Mouse (Mus musculus) limb, embryonic 10.5 days (tissue): ENCODE data around the gene Stkld1. TPM values are rescaled to one million over a fixed set of nuclear protein-coding genes. Genes with fewer than 3 reads are reported as not detected.

Source experiments
- DNase-seq: peaks from one replicate; pipeline ENCODE4 v3.0.0-alpha.2; 2017; ENCODE audit warnings: low spot score
- H3K27ac ChIP-seq: fragments of 300-500 bp; sonication (generic); 2 replicates; pipeline ENCODE4 v1.5.1; 2016; ENCODE audit warnings: mild to moderate bottlenecking
- H3K27me3 ChIP-seq: fragments of 300-500 bp; sonication (generic); 2 replicates; pipeline ENCODE4 v1.6.1; 2016; ENCODE audit warnings: low read depth, mild to moderate bottlenecking; ENCODE audit not compliant: poor library complexity, severe bottlenecking
- H3K36me3 ChIP-seq: fragments of 300-500 bp; sonication (generic); 2 replicates; pipeline ENCODE4 v1.6.1; 2016; ENCODE audit warnings: mild to moderate bottlenecking, moderate library complexity
- H3K4me1 ChIP-seq: fragments of 300-500 bp; sonication (generic); 2 replicates; pipeline ENCODE4 v1.6.1; 2016
- H3K4me3 ChIP-seq: fragments of 300-500 bp; sonication (generic); 2 replicates; pipeline ENCODE4 v1.5.1; 2016; ENCODE audit warnings: mild to moderate bottlenecking, moderate library complexity
- H3K9me3 ChIP-seq: fragments of 300-500 bp; sonication (generic); replicated peaks from 2 replicates; pipeline ENCODE4 v1.6.1; 2016; ENCODE audit warnings: mild to moderate bottlenecking
- WGBS: fragments of 180-500 bp; shearing (Covaris S2); methylation state at CpG from one replicate; pipeline ENCODE4 v1.1.7; 2016; 5-methylcytosine and 5-hydroxymethylcytosine counted together
- polyA plus RNA-seq: library from polyadenylated mRNA; unstranded; fragments of >200 nt; fragmentation: Nextera tagmentation; extraction: Ambion mirVana; gene quantifications from 2 replicates; pipeline ENCODE4 v1.2.1, GENCODE M21; 2016

Stkld1 gene
- polyA plus RNA-seq, 1 experiment from 2014 or later: 0.06 TPM

DNA sequence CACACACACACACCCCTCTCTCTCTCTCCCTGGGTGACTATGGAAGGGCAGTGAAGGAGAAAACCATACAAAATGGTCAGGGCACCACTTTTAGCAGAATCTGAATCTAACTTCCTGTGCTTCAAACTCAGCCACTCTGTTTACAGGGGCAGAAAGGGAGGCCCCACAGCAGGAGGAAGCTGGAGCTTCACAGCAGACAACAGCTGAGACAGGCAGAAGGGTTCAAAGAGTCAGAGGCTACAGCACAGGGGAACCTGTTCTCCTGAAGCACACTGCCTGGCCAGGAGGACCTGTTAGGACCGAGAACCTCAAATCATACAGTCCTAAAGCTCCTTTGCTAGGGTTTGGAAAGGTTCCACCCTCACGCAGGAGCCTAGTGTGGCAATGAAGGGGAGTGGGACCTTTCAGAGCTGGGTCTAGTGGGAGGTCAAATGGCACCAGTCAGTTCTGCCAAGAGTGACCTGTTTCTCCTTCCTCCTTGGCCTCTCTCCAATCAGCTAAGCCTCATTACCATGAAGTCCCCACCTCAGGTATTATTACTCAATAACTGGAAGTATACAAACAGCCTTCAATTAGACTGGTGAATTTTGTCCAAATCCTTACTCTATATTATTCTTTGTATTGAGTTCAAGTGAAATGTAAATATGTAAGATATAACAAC lies 21.0 kb downstream of the Stkld1 start:
- no peaks in the 10 kb centered on the region for H3K4me1 ChIP-seq
- peaks cover 97% of the 10 kb centered on the region for H3K36me3 ChIP-seq
- no peak overlapping the region for H3K27ac ChIP-seq
- H3K9me3 ChIP-seq: no peaks in the 10 kb centered on the region
- H3K4me3 ChIP-seq: no peak overlapping the region
- DNase-seq: no peak
- H3K27me3 ChIP-seq: no peaks in the 10 kb centered on the region
- 86% methylated on average over 2 of the region's 2 CpGs for WGBS

- H3K27me3 ChIP-seq: no peaks in the 10 kb centered on the region
- H3K9me3 ChIP-seq: no peaks in the 10 kb centered on the region
- H3K4me1 ChIP-seq: 0 out of 2 replicates have a peak, but pooled peaks cover 3% of the 10 kb centered on the region
- H3K27ac ChIP-seq: no peak overlapping the region
- WGBS: 94% methylated on average over 12 of the region's 12 CpGs
- no peak overlapping the region for H3K4me3 ChIP-seq
- no peak for DNase-seq
- peaks cover 97% of the 10 kb centered on the region for H3K36me3 ChIP-seq
Measured at GRCm38 (mm10) chr2:26956811-26957487, 23.1 kb downstream of the Stkld1 start.

GRCm38 (mm10) chr2:26957488-26957859 lies 23.6 kb downstream of the Stkld1 start:
- DNase-seq: no peak
- Histone ChIP-seq H3K36me3 (peaks cover 97% of the 10 kb centered on the region), H3K4me3 (no peak overlapping the region), H3K4me1 (0 out of 2 replicates have a peak, but pooled peaks cover 4% of the 10 kb centered on the region), H3K27me3 (no peaks in the 10 kb centered on the region), H3K9me3 (no peaks in the 10 kb centered on the region), H3K27ac (no peak overlapping the region)
- WGBS: 90% methylated on average over 2 of the region's 2 CpGs

DNA sequence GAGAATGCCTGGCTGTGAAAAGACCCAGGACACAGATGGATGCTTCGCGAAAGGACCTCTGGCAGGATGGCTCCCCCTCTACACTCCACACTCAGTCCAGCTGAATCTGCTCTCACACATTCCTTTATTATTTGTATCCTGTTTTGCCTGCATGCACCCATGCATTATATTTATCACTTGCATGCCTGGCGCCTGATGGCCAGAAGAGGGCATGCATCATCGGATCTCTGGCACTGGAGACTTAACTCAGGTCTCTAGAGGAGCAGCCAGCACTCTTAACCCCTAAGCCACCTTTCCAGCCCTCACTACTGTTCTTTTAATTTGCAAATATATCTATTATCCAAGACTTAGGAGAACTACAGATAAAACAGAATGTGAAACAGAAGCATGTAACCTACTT lies 26.9 kb downstream of the Stkld1 start:
- Histone ChIP-seq H3K9me3 (no peaks in the 10 kb centered on the region), H3K4me1 (peaks cover 20% of the 10 kb centered on the region), H3K27ac (no peak overlapping the region), H3K4me3 (no peak overlapping the region), H3K36me3 (peaks cover 65% of the 10 kb centered on the region), H3K27me3 (no peaks in the 10 kb centered on the region)
- no peak for DNase-seq
- 88% methylated on average over 4 of the region's 4 CpGs for WGBS

DNA sequence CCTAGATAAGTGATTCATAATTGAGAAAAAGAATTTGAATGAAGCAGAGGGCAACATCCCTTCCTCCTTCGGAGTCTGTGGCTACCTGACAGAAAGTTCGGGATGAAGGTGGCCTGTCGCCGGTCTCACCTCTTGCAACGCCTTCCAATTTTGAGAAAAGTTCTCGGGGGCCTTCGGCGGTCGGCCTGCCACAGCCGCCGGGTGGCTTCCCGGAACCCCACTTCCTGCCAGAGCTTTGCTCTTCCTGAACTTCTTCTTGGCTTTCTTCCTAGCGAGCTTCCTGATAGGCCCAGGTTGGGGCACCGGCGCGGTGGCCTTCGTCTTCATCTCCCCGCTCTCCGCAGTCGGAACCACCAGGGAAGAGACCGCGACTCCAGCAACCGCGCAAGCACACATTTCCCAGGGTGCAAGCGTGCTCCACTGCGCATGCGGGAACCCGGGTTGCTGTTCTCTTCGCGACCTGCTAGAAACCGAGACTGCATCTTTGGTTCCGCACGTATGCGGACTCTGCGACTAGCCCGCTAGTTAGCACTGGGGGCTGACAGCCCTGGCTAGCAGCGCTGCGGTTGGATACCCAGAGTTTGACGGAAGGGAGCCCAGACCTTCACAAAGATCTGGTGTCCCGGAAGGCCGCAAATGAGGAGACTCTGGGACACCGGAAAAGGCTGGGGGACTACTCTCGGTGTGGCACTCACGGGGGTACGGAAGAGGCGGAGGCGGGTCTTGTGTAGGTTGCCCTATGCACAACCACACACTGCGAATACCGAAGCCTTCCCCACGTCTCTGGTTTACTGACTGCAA lies 30.3 kb downstream of the Stkld1 start, which contains the start of gene Rexo4:
Rexo4 (minus strand) TSS at position 464 of the 801 bp plus-strand sequence.
- Histone ChIP-seq H3K4me1 (peaks cover 20% of the 10 kb centered on the region), H3K9me3 (no peaks in the 10 kb centered on the region), H3K36me3 (peaks cover 32% of the 10 kb centered on the region), H3K4me3 (peak within 1 kb of the TSS; percentile 63), H3K27ac (peak within 1 kb of the TSS; percentile 95), H3K27me3 (no peaks in the 10 kb centered on the region)
- DNase-seq: peak; percentile 95
- under 1% methylated on average over 50 of the region's 50 CpGs for WGBS

- H3K27me3 ChIP-seq: no peaks in the 10 kb centered on the region
- H3K9me3 ChIP-seq: no peaks in the 10 kb centered on the region
- peaks cover 27% of the 10 kb centered on the region for H3K36me3 ChIP-seq
- peak overlapping the region; percentile 63 for H3K4me3 ChIP-seq
- WGBS: 16% methylated on average over 14 of the region's 14 CpGs
- peaks cover 20% of the 10 kb centered on the region for H3K4me1 ChIP-seq
- H3K27ac ChIP-seq: peak overlapping the region; percentile 95
- DNase-seq: no peak
Measured at GRCm38 (mm10) chr2:26964724-26965370, 31.0 kb downstream of the Stkld1 start.

DNA sequence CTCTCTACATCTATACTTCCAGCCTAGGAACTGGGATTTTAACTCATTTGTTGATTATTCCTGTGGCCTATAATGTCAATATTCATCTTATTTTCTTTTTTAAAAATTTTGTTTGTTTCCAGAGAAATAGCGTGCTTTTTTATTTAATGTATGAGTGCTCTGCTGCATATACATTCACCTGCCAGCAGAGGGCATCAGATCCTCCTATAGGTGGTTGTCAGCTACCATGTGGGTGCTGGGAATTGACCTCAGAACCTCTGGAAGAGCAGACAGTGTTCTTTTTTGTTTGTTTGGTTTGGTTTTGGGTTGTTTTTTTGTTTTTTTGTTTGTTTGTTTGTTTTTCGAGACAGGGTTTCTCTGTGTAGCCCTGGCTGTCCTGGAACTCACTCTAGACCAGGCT lies 33.4 kb downstream of the Stkld1 start:
- Histone ChIP-seq H3K27ac (no peak overlapping the region), H3K9me3 (no peaks in the 10 kb centered on the region), H3K27me3 (no peaks in the 10 kb centered on the region), H3K4me3 (no peak overlapping the region), H3K36me3 (peaks cover 3% of the 10 kb centered on the region), H3K4me1 (peaks cover 24% of the 10 kb centered on the region)
- WGBS: 73% methylated on average over 2 of the region's 2 CpGs
- no peak for DNase-seq

GRCm38 (mm10) chr2:26973116-26973515 lies 39.3 kb downstream of the Stkld1 start, which contains the start of gene Adamts13:
Gene Adamts13 (plus strand): TSS chr2:26973416.
- no peak within 1 kb of the TSS for H3K4me3 ChIP-seq
- no peaks in the 10 kb centered on the region for H3K36me3 ChIP-seq
- DNase-seq: no peak
- H3K9me3 ChIP-seq: no peaks in the 10 kb centered on the region
- WGBS: 73% methylated on average over 3 of the region's 3 CpGs
- H3K27ac ChIP-seq: no peak within 1 kb of the TSS
- H3K4me1 ChIP-seq: peaks cover 23% of the 10 kb centered on the region
- H3K27me3 ChIP-seq: no peaks in the 10 kb centered on the region

GRCm38 (mm10) chr2:26973960-26974359 lies 40.1 kb downstream of the Stkld1 start:
- WGBS: 37% methylated on average over 4 of the region's 4 CpGs
- Histone ChIP-seq H3K9me3 (no peaks in the 10 kb centered on the region), H3K27me3 (no peaks in the 10 kb centered on the region), H3K4me1 (peaks cover 23% of the 10 kb centered on the region), H3K36me3 (no peaks in the 10 kb centered on the region), H3K4me3 (no peak overlapping the region), H3K27ac (no peak overlapping the region)
- no peak for DNase-seq

- H3K27ac ChIP-seq: no peak overlapping the region
- no peak overlapping the region for H3K4me3 ChIP-seq
- DNase-seq: no peak
- H3K27me3 ChIP-seq: no peaks in the 10 kb centered on the region
- no peaks in the 10 kb centered on the region for H3K9me3 ChIP-seq
- no peaks in the 10 kb centered on the region for H3K36me3 ChIP-seq
- WGBS: 73% methylated on average over 1 of the region's 1 CpGs
- H3K4me1 ChIP-seq: no peaks in the 10 kb centered on the region
Measured at GRCm38 (mm10) chr2:26980361-26980760, 46.5 kb downstream of the Stkld1 start.

- Histone ChIP-seq H3K9me3 (no peaks in the 10 kb centered on the region), H3K4me1 (no peaks in the 10 kb centered on the region), H3K27ac (no peak overlapping the region), H3K36me3 (no peaks in the 10 kb centered on the region), H3K4me3 (no peak overlapping the region), H3K27me3 (no peaks in the 10 kb centered on the region)
- WGBS: 73% methylated on average over 2 of the region's 2 CpGs
- no peak for DNase-seq
Measured at GRCm38 (mm10) chr2:26984179-26984578, 50.3 kb downstream of the Stkld1 start.

- no peaks in the 10 kb centered on the region for H3K27me3 ChIP-seq
- DNase-seq: no peak
- H3K4me3 ChIP-seq: no peak overlapping the region
- WGBS: 85% methylated on average over 5 of the region's 5 CpGs
- H3K9me3 ChIP-seq: no peaks in the 10 kb centered on the region
- H3K4me1 ChIP-seq: no peaks in the 10 kb centered on the region
- H3K27ac ChIP-seq: no peak overlapping the region
- no peaks in the 10 kb centered on the region for H3K36me3 ChIP-seq
Measured at GRCm38 (mm10) chr2:26984640-26985039, 50.8 kb downstream of the Stkld1 start.
